Mouse (Mus musculus): ENCODE measurements around the gene Cdca4.

GRCm38 (mm10) chr12:112820401-112820999 lies 8.7 kb downstream of the Cdca4 start:
- TF ChIP-seq CTCF (IDR thresholded peaks at IDR 0.05; ENCODE audit: low read depth) (no peak), EP300 (IDR thresholded peaks at IDR 0.05; ENCODE audit: low read depth) (no peak)

All from liver, postnatal 0 days (tissue).